Mouse (Mus musculus) liver, postnatal 0 days (tissue): ENCODE results near the gene Bcl2. TPM values are rescaled to one million over a fixed set of nuclear protein-coding genes. Genes with fewer than 3 reads are reported as not detected.

Source experiments
- ATAC-seq: fragments of 200-750 bp; cut with Nextera tagmentation; 2 replicates; pipeline ENCODE4 v1.8.0; 2017; ENCODE audit warnings: mild to moderate bottlenecking, moderate library complexity
- DNase-seq: peaks from one replicate; pipeline ENCODE4 v3.0.0-alpha.2; 2016
- H3K27ac ChIP-seq: fragments of 300-500 bp; sonication (generic); 2 replicates; pipeline ENCODE4 v1.5.1; 2014; ENCODE audit warnings: antibody characterized with exemption, moderate library complexity, mild to moderate bottlenecking, low read depth
- H3K27me3 ChIP-seq: fragments of 300-500 bp; sonication (generic); 2 replicates; pipeline ENCODE4 v1.6.1; 2014; ENCODE audit warnings: low read length, control low read depth, mixed read lengths; ENCODE audit not compliant: insufficient read depth
- H3K36me3 ChIP-seq: fragments of 300-500 bp; sonication (generic); replicated peaks from 2 replicates; pipeline ENCODE4 v1.6.1; 2014; ENCODE audit warnings: mild to moderate bottlenecking, control low read depth, low read length, moderate library complexity, mixed read lengths; ENCODE audit not compliant: insufficient read depth
- H3K4me1 ChIP-seq: fragments of 300-500 bp; sonication (generic); 2 replicates; pipeline ENCODE4 v1.6.1; 2014; ENCODE audit warnings: antibody characterized with exemption, mild to moderate bottlenecking, control low read depth; ENCODE audit not compliant: insufficient read depth
- H3K4me2 ChIP-seq: fragments of 300-500 bp; sonication (generic); 2 replicates; pipeline ENCODE4 v1.6.1; 2014; ENCODE audit warnings: low read depth, mild to moderate bottlenecking, low read length, moderate library complexity, mixed read lengths
- H3K4me3 ChIP-seq: fragments of 300-500 bp; sonication (generic); 2 replicates; pipeline ENCODE4 v1.5.1; 2014; ENCODE audit warnings: low read depth, low read length
- H3K9ac ChIP-seq: fragments of 300-500 bp; sonication (generic); replicated peaks from 2 replicates; pipeline ENCODE4 v1.6.1; 2014; ENCODE audit warnings: mild to moderate bottlenecking, moderate library complexity
- H3K9me3 ChIP-seq: fragments of 300-500 bp; sonication (generic); 2 replicates; pipeline ENCODE4 v1.6.1; 2016; ENCODE audit warnings: mild to moderate bottlenecking, control low read depth, low read length, mixed read lengths
- CTCF ChIP-seq: sonication (generic); IDR thresholded peaks from 2 replicates; pipeline ENCODE4 v1.5.1; 2016; ENCODE audit warnings: antibody characterized with exemption, low read depth
- EP300 ChIP-seq: IDR thresholded peaks from 2 replicates; pipeline ENCODE4 v1.6.1; 2016; ENCODE audit warnings: antibody characterized with exemption, low read depth, mild to moderate bottlenecking
- WGBS: fragments of 180-500 bp; shearing (Covaris S2); extraction: QIAGEN DNeasy Blood & Tissue Kit; methylation state at CpG from one replicate; pipeline ENCODE4 v1.1.7; 2014; ENCODE audit not compliant: insufficient replicate concordance; 5-methylcytosine and 5-hydroxymethylcytosine counted together
- polyA plus RNA-seq: library from polyadenylated mRNA; unstranded; fragments of >200 nt; fragmentation: Nextera tagmentation; extraction: Ambion mirVana; gene quantifications from 2 replicates; pipeline ENCODE4 v1.2.1, GENCODE M21; 2015

Bcl2 gene
- polyA plus RNA-seq, 1 experiment from 2014 or later, result 0.83 TPM

DNA sequence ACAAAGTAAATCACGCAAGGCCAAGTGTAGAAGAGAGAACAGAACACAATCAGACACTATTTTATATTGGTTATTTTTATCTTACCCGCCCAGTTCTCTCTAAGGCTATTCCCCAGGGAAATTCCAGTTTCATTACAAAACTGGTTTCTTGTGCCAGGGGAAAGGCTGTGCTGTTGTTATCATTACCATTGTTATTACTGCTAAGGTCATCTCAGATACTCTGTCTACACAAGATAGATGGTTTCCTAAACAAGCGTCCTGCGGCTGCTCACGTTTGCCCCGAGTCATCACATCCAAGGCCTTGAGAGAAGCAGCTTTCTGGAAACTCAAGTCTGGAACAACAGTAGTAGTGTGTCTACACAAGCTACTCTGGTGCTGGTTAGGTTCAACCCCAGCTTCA lies 19.8 kb downstream of the Bcl2 start:
- Histone ChIP-seq H3K4me1 (0 out of 2 replicates have a peak, but pooled peaks cover 3% of the 10 kb centered on the region), H3K9ac (no peak overlapping the region), H3K9me3 (no peaks in the 10 kb centered on the region), H3K4me2 (no peak overlapping the region), H3K27ac (no peak overlapping the region), H3K4me3 (no peak overlapping the region), H3K27me3 (no peaks in the 10 kb centered on the region), H3K36me3 (no peaks in the 10 kb centered on the region)
- ATAC-seq (no peak), DNase-seq (no peak)
- TF ChIP-seq CTCF, result no peak
- no peak for TF ChIP-seq EP300
- WGBS, result 80% methylated on average over 6 of the region's 6 CpGs

DNA sequence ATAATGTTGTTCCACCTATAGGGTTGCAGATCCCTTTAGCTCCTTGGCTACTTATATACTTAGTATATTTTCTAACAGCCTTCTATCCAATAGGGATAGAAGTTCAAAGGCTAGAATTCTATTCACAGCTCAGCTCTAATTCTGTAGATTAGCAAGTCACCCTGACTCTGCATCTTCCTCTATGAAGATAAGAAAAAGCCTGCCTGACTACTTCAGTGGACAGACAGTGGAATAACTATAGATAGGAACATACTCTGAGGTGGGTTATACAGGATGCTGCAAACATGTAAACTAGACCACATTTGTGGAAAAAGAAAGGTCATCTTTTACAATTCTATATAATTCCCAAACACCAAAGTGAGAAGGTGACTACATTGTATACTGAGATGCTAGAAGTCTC lies 21.5 kb downstream of the Bcl2 start:
- Histone ChIP-seq H3K27me3 (no peaks in the 10 kb centered on the region), H3K4me2 (no peak overlapping the region), H3K4me1 (peaks cover 3% of the 10 kb centered on the region; the same call in 1 of the 2 replicates), H3K27ac (no peak overlapping the region), H3K9ac (no peak overlapping the region), H3K4me3 (no peak overlapping the region), H3K36me3 (no peaks in the 10 kb centered on the region), H3K9me3 (no peaks in the 10 kb centered on the region)
- ATAC-seq, result no peak
- TF ChIP-seq CTCF (no peak), EP300 (no peak)
- DNase-seq, result no peak

DNA sequence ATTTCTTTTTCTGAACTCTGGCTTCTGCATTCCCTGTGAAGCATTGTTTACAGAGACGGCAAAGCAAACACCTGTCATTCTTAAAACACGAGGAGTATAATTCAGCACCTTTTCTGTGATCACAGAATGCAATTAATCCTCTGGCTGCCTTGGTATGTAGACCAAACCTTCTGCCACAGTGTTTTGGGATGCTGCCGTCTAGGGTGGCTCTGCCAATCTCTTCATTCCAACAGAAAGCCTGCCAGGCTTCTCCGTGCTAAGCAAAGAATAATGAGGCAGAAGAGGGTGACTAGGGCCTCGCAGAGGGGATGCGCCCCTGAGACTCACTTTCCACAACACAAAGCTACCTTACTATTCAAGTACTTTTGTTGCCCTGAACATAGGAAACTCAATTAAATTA lies 23.2 kb downstream of the Bcl2 start:
- WGBS, result 71% methylated on average over 6 of the region's 6 CpGs
- H3K27me3 ChIP-seq, result no peaks in the 10 kb centered on the region
- H3K9me3 ChIP-seq, result no peaks in the 10 kb centered on the region
- DNase-seq (no peak), ATAC-seq (no peak)
- no peak overlapping the region for H3K4me2 ChIP-seq
- no peak overlapping the region for H3K4me3 ChIP-seq
- no peak overlapping the region for H3K27ac ChIP-seq
- H3K4me1 ChIP-seq, result peaks cover 3% of the 10 kb centered on the region; the same call in 1 of the 2 replicates
- H3K9ac ChIP-seq, result no peak overlapping the region
- TF ChIP-seq EP300, result no peak
- TF ChIP-seq CTCF, result no peak
- no peaks in the 10 kb centered on the region for H3K36me3 ChIP-seq

DNA sequence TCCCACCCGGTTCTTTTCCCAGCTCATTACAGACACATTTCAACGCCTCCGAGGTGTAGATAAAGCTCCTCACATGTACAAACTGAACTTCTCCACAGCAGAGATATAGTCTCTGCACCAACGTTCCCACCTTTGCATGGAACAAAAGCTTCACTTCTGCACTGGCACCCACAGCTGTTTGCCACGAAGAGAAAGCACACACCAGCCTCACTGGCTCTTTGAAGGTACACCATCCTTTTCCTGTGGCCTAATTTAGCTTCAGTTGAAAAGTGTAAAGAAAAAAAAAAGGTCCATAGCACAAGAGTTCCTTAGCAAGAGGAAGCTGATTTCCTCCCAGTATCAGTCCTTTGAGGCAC lies 25.9 kb downstream of the Bcl2 start:
- Histone ChIP-seq H3K36me3 (no peaks in the 10 kb centered on the region), H3K4me2 (no peak overlapping the region), H3K27me3 (no peaks in the 10 kb centered on the region), H3K4me1 (no peaks in the 10 kb centered on the region; the same call in 1 of the 2 replicates), H3K27ac (no peak overlapping the region), H3K9ac (no peak overlapping the region), H3K9me3 (no peaks in the 10 kb centered on the region), H3K4me3 (no peak overlapping the region)
- ATAC-seq (no peak), DNase-seq (no peak)
- WGBS, result 38% methylated on average over 5 of the region's 5 CpGs
- TF ChIP-seq EP300 (no peak), CTCF (no peak)

- TF ChIP-seq EP300, result no peak
- no peak for TF ChIP-seq CTCF
- 74% methylated on average over 18 of the region's 18 CpGs for WGBS
- H3K27me3 ChIP-seq, result no peaks in the 10 kb centered on the region
- no peaks in the 10 kb centered on the region for H3K9me3 ChIP-seq
- H3K4me2 ChIP-seq, result no peak overlapping the region
- H3K4me1 ChIP-seq, result no peaks in the 10 kb centered on the region; the same call in 1 of the 2 replicates
- ATAC-seq, result no peak
- no peak overlapping the region for H3K27ac ChIP-seq
- DNase-seq, result no peak
- no peak overlapping the region for H3K9ac ChIP-seq
- H3K36me3 ChIP-seq, result no peaks in the 10 kb centered on the region
- no peak overlapping the region for H3K4me3 ChIP-seq
Measured at GRCm38 (mm10) chr1:106687435-106688160, 26.5 kb downstream of the Bcl2 start.

DNA sequence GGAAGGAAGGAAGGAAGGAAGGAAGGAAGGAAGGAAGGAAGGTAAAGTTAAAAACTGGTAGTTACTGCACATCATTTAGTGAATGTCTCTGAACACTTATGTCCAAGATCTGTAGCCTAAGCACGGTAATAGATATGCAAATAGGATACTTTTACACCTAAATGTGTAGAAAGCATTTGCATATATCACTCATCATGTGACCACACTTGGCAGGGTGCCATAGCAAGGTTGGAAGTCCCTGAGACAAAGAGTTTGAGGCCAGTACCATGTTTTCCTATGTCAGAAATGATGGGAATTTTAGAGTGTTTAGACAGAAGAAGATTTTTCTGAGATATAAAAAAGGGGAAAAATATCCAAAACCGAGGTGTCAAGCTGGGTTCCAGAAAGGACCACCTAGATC lies 28.4 kb downstream of the Bcl2 start:
- no peaks in the 10 kb centered on the region for H3K27me3 ChIP-seq
- DNase-seq, result no peak
- no peaks in the 10 kb centered on the region; the same call in 1 of the 2 replicates for H3K4me1 ChIP-seq
- ATAC-seq, result no peak
- no peak overlapping the region for H3K4me2 ChIP-seq
- TF ChIP-seq CTCF (no peak), EP300 (no peak)
- H3K27ac ChIP-seq, result no peak overlapping the region
- no peak overlapping the region for H3K4me3 ChIP-seq
- no peaks in the 10 kb centered on the region for H3K36me3 ChIP-seq
- H3K9me3 ChIP-seq, result no peaks in the 10 kb centered on the region
- H3K9ac ChIP-seq, result no peak overlapping the region
- 65% methylated on average over 2 of the region's 2 CpGs for WGBS

- ATAC-seq, result no peak
- no peak overlapping the region for H3K4me2 ChIP-seq
Measured at GRCm38 (mm10) chr1:106684546-106684945, 29.5 kb downstream of the Bcl2 start.

More at GRCm38 (mm10) chr1:106684546-106684945, 29.5 kb downstream of the Bcl2 start:
- 76% methylated on average over 3 of the region's 3 CpGs for WGBS
- no peaks in the 10 kb centered on the region for H3K27me3 ChIP-seq
- H3K9me3 ChIP-seq, result no peaks in the 10 kb centered on the region
- H3K4me3 ChIP-seq, result no peak overlapping the region
- no peak overlapping the region for H3K27ac ChIP-seq
- DNase-seq, result no peak
- H3K36me3 ChIP-seq, result no peaks in the 10 kb centered on the region
- TF ChIP-seq CTCF (no peak), EP300 (no peak)
- no peak overlapping the region for H3K9ac ChIP-seq
- H3K4me1 ChIP-seq, result no peaks in the 10 kb centered on the region; the same call in 1 of the 2 replicates
